Mouse (Mus musculus): ENCODE data around the gene Uqcc1. TPM values are rescaled to one million over a fixed set of nuclear protein-coding genes. Genes with fewer than 3 reads are reported as not detected.
A peak's percentile ranks its signal among the peaks of the same experiment; 100 is the strongest.
"Not testable (repeated sequence)": the region's sequence is repeated elsewhere in the genome, so short reads cannot be mapped to it uniquely, and the experiment has no call there.

The Uqcc1 gene
- polyA plus RNA-seq, 1 experiment from 2014 or later = 84.7 TPM

GRCm38 (mm10) chr2:155941697-155942442 lies 11.8 kb upstream of the Uqcc1 start:
- 90% methylated on average over 40 of the region's 40 CpGs for WGBS
- no peak overlapping the region for H3K4me3 ChIP-seq (ENCODE audit: low read depth, low read length)
- peaks cover 4% of the 10 kb centered on the region; the same call in 1 of the 2 replicates for H3K4me1 ChIP-seq (ENCODE audit: control insufficient read depth, insufficient read depth, low read length)
- no peak for DNase-seq (ENCODE audit: low spot score)
- H3K27me3 ChIP-seq (ENCODE audit: control insufficient read depth, insufficient read depth, low read length) = no peaks in the 10 kb centered on the region
- no peak overlapping the region for H3K9ac ChIP-seq (ENCODE audit: low read length)
- H3K36me3 ChIP-seq (ENCODE audit: control insufficient read depth, insufficient read depth, low read length) = no peaks in the 10 kb centered on the region
- no peak overlapping the region for H3K27ac ChIP-seq (ENCODE audit: low read depth, low read length)
- no peak overlapping the region for H3K4me2 ChIP-seq (ENCODE audit: low read depth)
- no peaks in the 10 kb centered on the region for H3K9me3 ChIP-seq (ENCODE audit: control insufficient read depth, low read length)
- ATAC-seq (ENCODE audit: insufficient read depth, low FRiP score, low TSS enrichment) = no peak

DNA sequence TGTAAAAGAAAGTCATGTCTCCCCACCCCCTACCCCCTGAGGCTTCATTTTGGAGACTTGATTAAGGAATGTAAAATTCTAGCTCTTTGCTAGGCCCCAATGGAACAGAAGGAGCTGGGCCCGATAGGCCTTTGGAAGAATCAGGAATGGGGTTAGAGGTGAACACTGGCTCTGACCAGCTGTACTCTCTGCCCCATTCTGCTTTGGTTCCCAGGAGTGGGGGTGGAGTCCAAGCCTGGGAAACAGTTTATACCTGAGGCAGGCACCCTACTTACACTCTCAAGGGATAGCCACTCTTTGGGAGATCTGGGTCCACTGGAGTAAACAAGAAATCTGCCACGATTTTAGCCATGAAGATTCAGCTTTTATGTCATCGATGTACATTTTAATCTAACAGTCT lies 10.6 kb upstream of the Uqcc1 start, which contains the start of gene Gm15557:
Gene Gm15557 (plus strand): TSS at position 48 of the 400 bp plus-strand sequence.
- no peak within 1 kb of the TSS for H3K27ac ChIP-seq (ENCODE audit: low read depth, low read length)
- H3K4me2 ChIP-seq (ENCODE audit: low read depth) = no peak within 1 kb of the TSS
- H3K36me3 ChIP-seq (ENCODE audit: control insufficient read depth, insufficient read depth, low read length) = no peaks in the 10 kb centered on the region
- no peak within 1 kb of the TSS for H3K9ac ChIP-seq (ENCODE audit: low read length)
- H3K9me3 ChIP-seq (ENCODE audit: control insufficient read depth, low read length) = no peaks in the 10 kb centered on the region
- DNase-seq (ENCODE audit: low spot score) = no peak
- no peak for ATAC-seq (ENCODE audit: insufficient read depth, low FRiP score, low TSS enrichment)
- WGBS = 84% methylated on average over 3 of the region's 3 CpGs
- no peaks in the 10 kb centered on the region for H3K27me3 ChIP-seq (ENCODE audit: control insufficient read depth, insufficient read depth, low read length)
- H3K4me3 ChIP-seq (ENCODE audit: low read depth, low read length) = no peak within 1 kb of the TSS
- H3K4me1 ChIP-seq (ENCODE audit: control insufficient read depth, insufficient read depth, low read length) = peaks cover 4% of the 10 kb centered on the region; the same call in 1 of the 2 replicates

DNA sequence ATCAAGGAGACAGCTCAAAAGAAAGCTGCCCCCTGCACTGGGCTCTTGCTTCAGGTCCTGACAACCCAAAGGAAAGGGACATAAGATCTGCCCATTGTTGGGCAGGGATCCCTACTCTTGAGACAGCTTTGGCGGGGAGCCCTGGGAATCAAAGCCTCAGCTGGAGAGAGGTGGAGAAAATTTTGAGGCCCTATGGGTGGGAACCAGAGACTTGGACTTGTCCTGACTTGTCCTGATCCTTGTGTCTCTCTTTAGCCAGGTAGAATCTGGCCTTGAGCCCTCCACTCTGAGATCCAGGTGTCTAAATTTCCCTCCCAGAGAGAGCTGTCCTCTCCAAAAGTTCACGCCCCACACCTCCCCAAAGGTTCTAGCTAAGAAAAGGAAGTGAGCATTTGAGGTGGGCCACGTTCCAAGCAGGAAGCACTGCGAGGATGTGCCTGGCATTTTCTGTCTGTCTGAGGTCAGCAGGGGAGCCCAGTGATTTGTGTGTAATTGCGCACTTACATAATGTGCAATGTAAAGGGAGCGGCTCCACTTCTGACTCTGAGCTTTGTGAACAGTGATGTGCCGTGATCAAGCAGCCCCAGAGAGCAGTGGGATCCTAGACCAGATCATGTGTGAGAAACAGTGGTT lies 9.9 kb upstream of the Uqcc1 start:
- Histone ChIP-seq H3K4me3 (ENCODE audit: low read depth, low read length) (no peak overlapping the region), H3K9ac (ENCODE audit: low read length) (no peak overlapping the region), H3K27me3 (ENCODE audit: control insufficient read depth, insufficient read depth, low read length) (no peaks in the 10 kb centered on the region), H3K9me3 (ENCODE audit: control insufficient read depth, low read length) (no peaks in the 10 kb centered on the region), H3K4me1 (ENCODE audit: control insufficient read depth, insufficient read depth, low read length) (peaks cover 4% of the 10 kb centered on the region; the same call in 1 of the 2 replicates), H3K27ac (ENCODE audit: low read depth, low read length) (no peak overlapping the region), H3K4me2 (ENCODE audit: low read depth) (no peak overlapping the region), H3K36me3 (ENCODE audit: control insufficient read depth, insufficient read depth, low read length) (no peaks in the 10 kb centered on the region)
- no peak for DNase-seq (ENCODE audit: low spot score)
- 75% methylated on average over 7 of the region's 7 CpGs for WGBS
- ATAC-seq (ENCODE audit: insufficient read depth, low FRiP score, low TSS enrichment) = no peak

DNA sequence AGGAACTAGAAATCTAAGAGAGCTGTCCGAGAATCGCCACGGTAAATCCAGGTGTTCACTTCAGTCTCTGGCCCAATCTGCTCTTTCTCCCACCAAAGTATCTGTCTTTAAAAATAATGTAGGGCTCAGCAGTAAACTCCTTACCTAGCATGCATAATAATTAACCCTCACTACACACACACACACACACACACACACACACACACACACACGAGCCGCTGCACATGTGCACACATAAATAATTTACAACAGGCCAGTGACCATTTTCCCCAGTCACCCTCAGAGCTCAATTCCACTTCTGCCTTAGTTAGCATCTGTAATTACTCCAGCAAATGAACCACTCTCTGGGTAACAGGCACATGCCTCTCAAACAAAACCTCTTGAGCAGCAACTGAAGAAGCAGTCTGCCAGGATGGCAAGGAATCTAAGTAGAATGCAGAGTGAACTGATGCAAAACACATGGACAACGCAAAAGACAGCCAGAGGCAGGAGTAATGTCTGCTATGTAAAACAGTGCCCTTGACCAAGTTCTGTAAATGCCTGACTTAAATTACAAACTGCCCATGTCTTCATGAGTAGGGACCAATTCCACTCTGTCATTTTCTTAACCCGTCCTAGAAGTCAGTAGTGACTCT lies 1.3 kb downstream of the Uqcc1 start:
- DNase-seq (ENCODE audit: low spot score) (no peak), ATAC-seq (ENCODE audit: insufficient read depth, low FRiP score, low TSS enrichment) (no peak)
- H3K4me2 ChIP-seq (ENCODE audit: low read depth) = peak overlapping the region; percentile 76
- 78% methylated on average over 7 of the region's 7 CpGs for WGBS
- peaks cover 3% of the 10 kb centered on the region; the same call in 1 of the 2 replicates for H3K36me3 ChIP-seq (ENCODE audit: control insufficient read depth, insufficient read depth, low read length)
- H3K9ac ChIP-seq (ENCODE audit: low read length) = no peak overlapping the region
- no peak overlapping the region for H3K27ac ChIP-seq (ENCODE audit: low read depth, low read length)
- H3K4me3 ChIP-seq (ENCODE audit: low read depth, low read length) = peak overlapping the region; percentile 72; the same call in 1 of the 2 replicates
- no peaks in the 10 kb centered on the region; the same call in 1 of the 2 replicates for H3K4me1 ChIP-seq (ENCODE audit: control insufficient read depth, insufficient read depth, low read length)
- H3K27me3 ChIP-seq (ENCODE audit: control insufficient read depth, insufficient read depth, low read length) = no peaks in the 10 kb centered on the region
- no peaks in the 10 kb centered on the region for H3K9me3 ChIP-seq (ENCODE audit: control insufficient read depth, low read length)

DNA sequence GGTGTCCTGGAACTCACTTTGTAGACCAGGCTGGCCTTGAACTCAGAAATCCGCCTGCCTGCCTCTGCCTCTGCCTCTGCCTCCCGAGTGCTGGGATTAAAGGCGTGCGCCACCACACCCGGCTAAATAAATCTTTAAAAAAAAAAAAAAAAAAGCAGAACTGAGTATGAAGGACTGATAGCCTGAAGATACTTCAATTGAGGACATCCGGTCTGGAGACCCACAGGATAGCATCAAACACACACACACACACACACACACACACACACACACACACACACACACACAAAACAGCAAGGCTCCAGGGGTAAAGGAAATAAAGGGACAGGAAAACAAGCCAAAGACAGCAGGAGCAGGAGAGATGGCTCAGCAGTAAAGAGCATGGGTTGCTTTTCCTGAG lies 4.9 kb downstream of the Uqcc1 start:
- not testable (repeated sequence) for ATAC-seq (ENCODE audit: insufficient read depth, low FRiP score, low TSS enrichment); H3K27me3 ChIP-seq (ENCODE audit: control insufficient read depth, insufficient read depth, low read length); H3K9me3 ChIP-seq (ENCODE audit: control insufficient read depth, low read length); H3K9ac ChIP-seq (ENCODE audit: low read length); H3K4me2 ChIP-seq (ENCODE audit: low read depth); H3K4me3 ChIP-seq (ENCODE audit: low read depth, low read length); H3K4me1 ChIP-seq (ENCODE audit: control insufficient read depth, insufficient read depth, low read length); DNase-seq (ENCODE audit: low spot score); H3K27ac ChIP-seq (ENCODE audit: low read depth, low read length); H3K36me3 ChIP-seq (ENCODE audit: control insufficient read depth, insufficient read depth, low read length)
- WGBS = 90% methylated on average over 6 of the region's 6 CpGs

DNA sequence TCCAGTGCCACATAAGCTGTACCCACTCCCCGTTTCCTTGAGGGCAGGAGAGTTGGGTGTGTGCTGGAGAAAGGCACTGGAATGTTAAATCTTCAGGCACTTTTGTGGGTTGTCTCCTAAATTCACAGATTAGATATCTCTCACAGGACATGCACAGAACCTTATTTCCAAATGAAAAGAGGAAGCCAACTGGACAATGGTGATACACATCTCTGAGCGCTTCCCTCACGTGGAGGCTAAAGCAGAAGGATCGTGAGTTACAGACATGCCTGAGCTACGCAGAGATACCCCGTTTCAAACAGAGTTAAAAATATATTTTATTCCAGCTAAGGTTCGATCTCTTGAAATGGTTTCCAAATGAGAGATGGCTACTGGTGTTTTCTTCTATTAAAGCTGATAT lies 7.0 kb downstream of the Uqcc1 start:
- Histone ChIP-seq H3K27me3 (ENCODE audit: control insufficient read depth, insufficient read depth, low read length) (no peaks in the 10 kb centered on the region), H3K9ac (ENCODE audit: low read length) (no peak overlapping the region), H3K9me3 (ENCODE audit: control insufficient read depth, low read length) (no peaks in the 10 kb centered on the region), H3K4me1 (ENCODE audit: control insufficient read depth, insufficient read depth, low read length) (no peaks in the 10 kb centered on the region), H3K4me3 (ENCODE audit: low read depth, low read length) (no peak overlapping the region), H3K4me2 (ENCODE audit: low read depth) (no peak overlapping the region), H3K36me3 (ENCODE audit: control insufficient read depth, insufficient read depth, low read length) (peaks cover 3% of the 10 kb centered on the region; the same call in 1 of the 2 replicates), H3K27ac (ENCODE audit: low read depth, low read length) (no peak overlapping the region)
- DNase-seq (ENCODE audit: low spot score) (no peak), ATAC-seq (ENCODE audit: insufficient read depth, low FRiP score, low TSS enrichment) (no peak)
- 98% methylated on average over 7 of the region's 7 CpGs for WGBS

DNA sequence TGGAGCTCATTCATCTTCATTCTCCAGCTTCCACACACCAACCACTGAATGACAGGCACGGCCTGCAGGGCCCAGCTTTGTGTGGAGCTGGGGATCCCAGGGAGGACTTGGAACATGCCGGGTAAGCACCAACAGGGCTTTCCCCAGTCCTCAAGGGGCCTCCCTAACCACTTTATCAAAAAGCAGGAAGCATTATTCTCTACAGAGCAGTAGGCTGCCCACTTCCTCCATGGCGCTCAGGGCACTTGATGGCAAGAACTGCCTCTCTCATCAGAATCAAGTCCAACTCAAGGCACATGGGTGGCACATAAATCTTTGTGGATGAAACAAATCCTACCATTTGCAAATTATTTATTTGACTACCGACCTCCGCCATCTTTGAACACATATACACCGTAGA lies 15.4 kb downstream of the Uqcc1 start:
- no peaks in the 10 kb centered on the region for H3K36me3 ChIP-seq (ENCODE audit: control insufficient read depth, insufficient read depth, low read length)
- ATAC-seq (ENCODE audit: insufficient read depth, low FRiP score, low TSS enrichment) = no peak
- WGBS = 91% methylated on average over 6 of the region's 6 CpGs

GRCm38 (mm10) chr2:155903632-155904008 lies 26.5 kb downstream of the Uqcc1 start:
- no peaks in the 10 kb centered on the region for H3K27me3 ChIP-seq (ENCODE audit: control insufficient read depth, insufficient read depth, low read length)
- no peaks in the 10 kb centered on the region for H3K9me3 ChIP-seq (ENCODE audit: control insufficient read depth, low read length)
- no peak overlapping the region for H3K4me2 ChIP-seq (ENCODE audit: low read depth)
- H3K27ac ChIP-seq (ENCODE audit: low read depth, low read length) = no peak overlapping the region
- no peak overlapping the region for H3K4me3 ChIP-seq (ENCODE audit: low read depth, low read length)
- DNase-seq (ENCODE audit: low spot score) (no peak), ATAC-seq (ENCODE audit: insufficient read depth, low FRiP score, low TSS enrichment) (no peak)
- H3K36me3 ChIP-seq (ENCODE audit: control insufficient read depth, insufficient read depth, low read length) = no peaks in the 10 kb centered on the region
- 91% methylated on average over 6 of the region's 6 CpGs for WGBS
- no peak overlapping the region for H3K9ac ChIP-seq (ENCODE audit: low read length)
- H3K4me1 ChIP-seq (ENCODE audit: control insufficient read depth, insufficient read depth, low read length) = no peaks in the 10 kb centered on the region

More for the DNA sequence above, 15.4 kb downstream of the Uqcc1 start:
- Histone ChIP-seq H3K27ac (ENCODE audit: low read depth, low read length) (no peak overlapping the region), H3K9me3 (ENCODE audit: control insufficient read depth, low read length) (no peaks in the 10 kb centered on the region), H3K9ac (ENCODE audit: low read length) (no peak overlapping the region), H3K4me1 (ENCODE audit: control insufficient read depth, insufficient read depth, low read length) (no peaks in the 10 kb centered on the region), H3K27me3 (ENCODE audit: control insufficient read depth, insufficient read depth, low read length) (no peaks in the 10 kb centered on the region), H3K4me2 (ENCODE audit: low read depth) (no peak overlapping the region), H3K4me3 (ENCODE audit: low read depth, low read length) (no peak overlapping the region)
- DNase-seq (ENCODE audit: low spot score) = no peak
